Mouse (Mus musculus) limb, embryonic 12.5 days (tissue): ENCODE data around the gene Arhgef12. TPM values are rescaled to one million over a fixed set of nuclear protein-coding genes. Genes with fewer than 3 reads are reported as not detected.

Source experiments
- ATAC-seq: fragments of 200-750 bp; cut with Nextera tagmentation; 2 replicates; pipeline ENCODE4 v1.8.0; 2017; ENCODE audit warnings: low read depth, moderate TSS enrichment; ENCODE audit not compliant: insufficient number of reproducible peaks, insufficient read depth, low FRiP score, low TSS enrichment
- H3K27ac ChIP-seq: fragments of 300-500 bp; sonication (generic); 2 replicates; pipeline ENCODE4 v1.5.1; 2016; ENCODE audit warnings: mild to moderate bottlenecking, moderate library complexity
- H3K27me3 ChIP-seq: fragments of 300-500 bp; sonication (generic); 2 replicates; pipeline ENCODE4 v1.6.1; 2016; ENCODE audit warnings: mild to moderate bottlenecking, moderate library complexity
- H3K36me3 ChIP-seq: fragments of 300-500 bp; sonication (generic); 2 replicates; pipeline ENCODE4 v1.6.1; 2016; ENCODE audit warnings: mild to moderate bottlenecking, moderate library complexity
- H3K4me1 ChIP-seq: fragments of 300-500 bp; sonication (generic); replicated peaks from 2 replicates; pipeline ENCODE4 v1.6.1; 2016
- H3K4me2 ChIP-seq: fragments of 300-500 bp; sonication (generic); 2 replicates; pipeline ENCODE4 v1.6.1; 2016; ENCODE audit warnings: mild to moderate bottlenecking, moderate library complexity
- H3K4me3 ChIP-seq: fragments of 300-500 bp; sonication (generic); replicated peaks from 2 replicates; pipeline ENCODE4 v1.5.1; 2016; ENCODE audit warnings: mild to moderate bottlenecking
- H3K9ac ChIP-seq: fragments of 300-500 bp; sonication (generic); replicated peaks from 2 replicates; pipeline ENCODE4 v1.6.1; 2016; ENCODE audit warnings: mild to moderate bottlenecking, moderate library complexity
- H3K9me3 ChIP-seq: fragments of 300-500 bp; sonication (generic); 2 replicates; pipeline ENCODE4 v1.6.1; 2016; ENCODE audit warnings: mild to moderate bottlenecking, moderate library complexity
- WGBS: fragments of 180-500 bp; shearing (Covaris S2); methylation state at CpG from one replicate; pipeline ENCODE4 v1.1.7; 2016; 5-methylcytosine and 5-hydroxymethylcytosine counted together
- polyA plus RNA-seq: library from polyadenylated mRNA; unstranded; fragments of >200 nt; fragmentation: Nextera tagmentation; extraction: Ambion mirVana; gene quantifications from 2 replicates; pipeline ENCODE4 v1.2.1, GENCODE M21; 2016

Gene Arhgef12
- polyA plus RNA-seq, 1 experiment from 2014 or later: 16.9 TPM

DNA sequence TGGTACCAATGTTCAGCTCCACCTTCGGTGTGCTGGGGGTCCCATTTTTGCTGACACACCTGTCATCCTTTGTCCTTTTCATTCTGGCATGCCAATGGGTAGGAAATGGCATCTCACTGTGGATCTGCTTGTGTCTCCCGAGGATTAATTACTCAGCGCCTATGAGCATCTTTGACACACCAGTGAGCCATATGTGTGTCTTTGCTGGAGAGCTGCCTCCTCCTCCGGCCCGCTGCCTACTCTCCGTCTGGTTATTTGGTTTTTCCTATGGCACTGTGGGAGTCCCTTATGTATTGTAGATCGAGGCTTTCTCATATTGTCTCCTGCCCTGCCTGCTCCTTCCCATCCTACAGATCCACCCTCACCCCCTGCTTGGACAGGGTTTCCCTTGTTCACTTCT lies 189.1 kb downstream of the Arhgef12 start:
- Histone ChIP-seq H3K4me2 (no peak overlapping the region), H3K27me3 (peaks cover 6% of the 10 kb centered on the region; the same call in 1 of the 2 replicates), H3K4me1 (peaks cover 25% of the 10 kb centered on the region), H3K9ac (no peak overlapping the region), H3K36me3 (no peaks in the 10 kb centered on the region), H3K9me3 (no peaks in the 10 kb centered on the region), H3K27ac (no peak overlapping the region), H3K4me3 (no peak overlapping the region)
- ATAC-seq: no peak
- 92% methylated on average over 7 of the region's 7 CpGs for WGBS

Other genes starting within 250 kb of the Arhgef12 start
- 1.5 and 2.6 TPM in 2 replicates for gene Grik4, start 162.7 kb downstream of the Arhgef12 start, polyA plus RNA-seq
- 8.9 and 11.8 TPM in 2 replicates for gene Tmem136, start 9.3 kb upstream of the Arhgef12 start, polyA plus RNA-seq
- gene Pou2f3, start 103.1 kb upstream of the Arhgef12 start, polyA plus RNA-seq: not detected in 2 replicates
- 100 and 102 TPM in 2 replicates for gene Oaf, start 132.7 kb upstream of the Arhgef12 start, polyA plus RNA-seq
- 10.9 and 11.1 TPM in 2 replicates for gene Trim29, start 203.6 kb upstream of the Arhgef12 start, polyA plus RNA-seq